Mouse (Mus musculus): ENCODE data around the gene Mcts1. TPM values are rescaled to one million over a fixed set of nuclear protein-coding genes. Genes with fewer than 3 reads are reported as not detected.

The Mcts1 gene
- total RNA-seq, 1 experiment, result 44.7 TPM

- peak overlapping the region; percentile 78 for H3K9ac ChIP-seq (ENCODE audit: insufficient read depth, low read depth, low read length, poor library complexity, severe bottlenecking)
- in situ Hi-C loops (cut with MboI; ENCODE audit: low sequenced_read_pairs in 2 of 2, unreplicated experiment in 2 of 2), result no loop called here
- no peaks in the 10 kb centered on the region for H3K9me3 ChIP-seq (ENCODE audit: control insufficient read depth, insufficient read depth, low read depth, low read length)
- no peaks in the 10 kb centered on the region for H3K36me3 ChIP-seq (ENCODE audit: control insufficient read depth, insufficient read depth, low read length, poor library complexity, severe bottlenecking)
- H3K27ac ChIP-seq (ENCODE audit: insufficient read depth, low read depth, low read length, poor library complexity, severe bottlenecking), result peak overlapping the region; percentile 44; the same call in 1 of the 2 replicates
- DNase-seq (ENCODE audit: low read depth, low spot score), result no peak
- H3K4me3 ChIP-seq (ENCODE audit: insufficient read depth in 1 of 2, low read depth in 1 of 2, low read length in 2 of 2, poor library complexity in 1 of 2, severe bottlenecking in 1 of 2), result peak overlapping the region; percentile 74 to 90
- H3K4me1 ChIP-seq (ENCODE audit: control insufficient read depth in 2 of 2, insufficient read depth in 2 of 2, low read length in 2 of 2, poor library complexity in 1 of 2), result no peaks in the 10 kb centered on the region
- no peak for TF ChIP-seq ZC3H11A (IDR thresholded peaks at IDR 0.05; ENCODE audit: borderline replicate concordance, low read depth, low read length)
- TF ChIP-seq MAFK (IDR thresholded peaks at IDR 0.05; ENCODE audit: insufficient read depth, low read depth, low read length), result no peak
- no peak for TF ChIP-seq HCFC1 (IDR thresholded peaks at IDR 0.05; ENCODE audit: borderline replicate concordance, insufficient read depth, low read length)
- TF ChIP-seq ZNF384 (IDR thresholded peaks at IDR 0.05; ENCODE audit: low read depth, low read length), result no peak
- TF ChIP-seq CHD2 (IDR thresholded peaks at IDR 0.05; ENCODE audit: low read depth, low read length), result no peak
These were observed 604 bp downstream of the Mcts1 start for GRCm38 (mm10) chrX:38600995-38601369.

- peak; percentile 72 for DNase-seq (ENCODE audit: low read depth, low spot score)
- Histone ChIP-seq H3K4me1 (ENCODE audit: control insufficient read depth in 2 of 2, insufficient read depth in 2 of 2, low read length in 2 of 2, poor library complexity in 1 of 2) (no peaks in the 10 kb centered on the region; a peak in 1 of 4 replicates), H3K27ac (ENCODE audit: insufficient read depth, low read depth, low read length, poor library complexity, severe bottlenecking) (peak within 1 kb of the TSS; percentile 69), H3K4me3 (ENCODE audit: insufficient read depth in 1 of 2, low read depth in 1 of 2, low read length in 2 of 2, poor library complexity in 1 of 2, severe bottlenecking in 1 of 2) (peak within 1 kb of the TSS; percentile 64 to 83), H3K9me3 (ENCODE audit: control insufficient read depth, insufficient read depth, low read depth, low read length) (no peaks in the 10 kb centered on the region), H3K9ac (ENCODE audit: insufficient read depth, low read depth, low read length, poor library complexity, severe bottlenecking) (peak within 1 kb of the TSS; percentile 72), H3K36me3 (ENCODE audit: control insufficient read depth, insufficient read depth, low read length, poor library complexity, severe bottlenecking) (no peaks in the 10 kb centered on the region)
- TF ChIP-seq HCFC1 (IDR thresholded peaks at IDR 0.05; ENCODE audit: borderline replicate concordance, insufficient read depth, low read length) (no peak), ZNF384 (IDR thresholded peaks at IDR 0.05; ENCODE audit: low read depth, low read length) (no peak), ZC3H11A (IDR thresholded peaks at IDR 0.05; ENCODE audit: borderline replicate concordance, low read depth, low read length) (no peak), MAFK (IDR thresholded peaks at IDR 0.05; ENCODE audit: insufficient read depth, low read depth, low read length) (no peak), CHD2 (IDR thresholded peaks at IDR 0.05; ENCODE audit: low read depth, low read length) (no peak)
- in situ Hi-C loops (cut with MboI; ENCODE audit: low sequenced_read_pairs in 2 of 2, unreplicated experiment in 2 of 2), result loop anchor here in 1 of 2 experiments (25.0 kb wide), 1 partner anchor 123 kb away; no protein-coding TSS in a partner anchor
These were observed 34.6 kb downstream of the Mcts1 start, which contains the start of gene C1galt1c1 for GRCm38 (mm10) chrX:38634801-38635637. TSS of gene C1galt1c1 (minus strand) at chrX:38635087.

GRCm38 (mm10) chrX:38635638-38635931, 35.2 kb downstream of the Mcts1 start:
- DNase-seq (ENCODE audit: low read depth, low spot score), result no peak
- H3K36me3 ChIP-seq (ENCODE audit: control insufficient read depth, insufficient read depth, low read length, poor library complexity, severe bottlenecking), result no peaks in the 10 kb centered on the region
- no peaks in the 10 kb centered on the region for H3K9me3 ChIP-seq (ENCODE audit: control insufficient read depth, insufficient read depth, low read depth, low read length)
- H3K4me1 ChIP-seq (ENCODE audit: control insufficient read depth in 2 of 2, insufficient read depth in 2 of 2, low read length in 2 of 2, poor library complexity in 1 of 2), result no peaks in the 10 kb centered on the region; a peak in 1 of 4 replicates
- peak overlapping the region in 1 of 2 experiments; percentile 83; a peak in 3 of 4 replicates for H3K4me3 ChIP-seq (ENCODE audit: insufficient read depth in 1 of 2, low read depth in 1 of 2, low read length in 2 of 2, poor library complexity in 1 of 2, severe bottlenecking in 1 of 2)
- no peak overlapping the region for H3K27ac ChIP-seq (ENCODE audit: insufficient read depth, low read depth, low read length, poor library complexity, severe bottlenecking)
- no peak for TF ChIP-seq MAFK (IDR thresholded peaks at IDR 0.05; ENCODE audit: insufficient read depth, low read depth, low read length)
- no peak for TF ChIP-seq CHD2 (IDR thresholded peaks at IDR 0.05; ENCODE audit: low read depth, low read length)
- no peak for TF ChIP-seq HCFC1 (IDR thresholded peaks at IDR 0.05; ENCODE audit: borderline replicate concordance, insufficient read depth, low read length)
- no peak for TF ChIP-seq ZNF384 (IDR thresholded peaks at IDR 0.05; ENCODE audit: low read depth, low read length)
- no peak for TF ChIP-seq ZC3H11A (IDR thresholded peaks at IDR 0.05; ENCODE audit: borderline replicate concordance, low read depth, low read length)
- in situ Hi-C loops (cut with MboI; ENCODE audit: low sequenced_read_pairs in 2 of 2, unreplicated experiment in 2 of 2), result loop anchor here in 1 of 2 experiments (25.0 kb wide), 1 partner anchor 123 kb away; no protein-coding TSS in a partner anchor
- H3K9ac ChIP-seq (ENCODE audit: insufficient read depth, low read depth, low read length, poor library complexity, severe bottlenecking), result peak overlapping the region; percentile 31; the same call in 1 of the 2 replicates

GRCm38 (mm10) chrX:38641435-38641834, 41.1 kb downstream of the Mcts1 start:
- Histone ChIP-seq H3K4me3 (ENCODE audit: insufficient read depth in 1 of 2, low read depth in 1 of 2, low read length in 2 of 2, poor library complexity in 1 of 2, severe bottlenecking in 1 of 2) (no peak overlapping the region), H3K27ac (ENCODE audit: insufficient read depth, low read depth, low read length, poor library complexity, severe bottlenecking) (no peak overlapping the region), H3K9ac (ENCODE audit: insufficient read depth, low read depth, low read length, poor library complexity, severe bottlenecking) (no peak overlapping the region), H3K4me1 (ENCODE audit: control insufficient read depth in 2 of 2, insufficient read depth in 2 of 2, low read length in 2 of 2, poor library complexity in 1 of 2) (no peaks in the 10 kb centered on the region), H3K9me3 (ENCODE audit: control insufficient read depth, insufficient read depth, low read depth, low read length) (no peaks in the 10 kb centered on the region), H3K36me3 (ENCODE audit: control insufficient read depth, insufficient read depth, low read length, poor library complexity, severe bottlenecking) (no peaks in the 10 kb centered on the region)
- in situ Hi-C loops (cut with MboI; ENCODE audit: low sequenced_read_pairs in 2 of 2, unreplicated experiment in 2 of 2), result loop anchor here in 1 of 2 experiments (25.0 kb wide), 1 partner anchor 129 kb away; no protein-coding TSS in a partner anchor
- no peak for TF ChIP-seq HCFC1 (IDR thresholded peaks at IDR 0.05; ENCODE audit: borderline replicate concordance, insufficient read depth, low read length)
- TF ChIP-seq ZNF384 (IDR thresholded peaks at IDR 0.05; ENCODE audit: low read depth, low read length), result no peak
- no peak for TF ChIP-seq CHD2 (IDR thresholded peaks at IDR 0.05; ENCODE audit: low read depth, low read length)
- no peak for TF ChIP-seq MAFK (IDR thresholded peaks at IDR 0.05; ENCODE audit: insufficient read depth, low read depth, low read length)
- no peak for TF ChIP-seq ZC3H11A (IDR thresholded peaks at IDR 0.05; ENCODE audit: borderline replicate concordance, low read depth, low read length)
- no peak for DNase-seq (ENCODE audit: low read depth, low spot score)

All from ES-E14 (cell line).